Mouse (Mus musculus): ENCODE data around the gene Serpina10.
"Not testable (repeated sequence)": the region's sequence is repeated elsewhere in the genome, so short reads cannot be mapped to it uniquely, and the experiment has no call there.

The Serpina10 gene

DNA sequence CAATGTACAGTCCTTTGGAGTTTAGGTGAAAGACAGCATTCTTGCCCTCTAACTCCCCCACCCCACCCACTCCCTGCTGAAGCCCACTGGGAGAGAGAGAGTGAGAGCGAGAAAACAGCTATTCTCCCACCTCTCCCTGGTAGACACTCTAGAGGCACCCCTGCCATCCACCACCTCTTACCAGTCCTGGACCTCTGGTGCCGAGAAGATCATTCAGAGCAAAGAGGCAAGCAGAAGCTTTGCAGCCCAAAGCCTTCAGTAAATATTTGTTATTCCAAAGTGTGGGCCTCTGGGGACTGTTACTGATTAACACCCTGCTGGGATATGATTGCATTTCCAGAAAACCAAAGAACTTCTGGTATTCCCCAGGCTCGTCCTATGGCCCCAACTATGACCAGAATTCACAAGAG is at the start of gene Serpina10:
Gene Serpina10, minus strand, starts transcription at position 242 of the 410 bp plus-strand sequence.
- no peak for DNase-seq (ENCODE audit: low read depth, low spot score)

DNA sequence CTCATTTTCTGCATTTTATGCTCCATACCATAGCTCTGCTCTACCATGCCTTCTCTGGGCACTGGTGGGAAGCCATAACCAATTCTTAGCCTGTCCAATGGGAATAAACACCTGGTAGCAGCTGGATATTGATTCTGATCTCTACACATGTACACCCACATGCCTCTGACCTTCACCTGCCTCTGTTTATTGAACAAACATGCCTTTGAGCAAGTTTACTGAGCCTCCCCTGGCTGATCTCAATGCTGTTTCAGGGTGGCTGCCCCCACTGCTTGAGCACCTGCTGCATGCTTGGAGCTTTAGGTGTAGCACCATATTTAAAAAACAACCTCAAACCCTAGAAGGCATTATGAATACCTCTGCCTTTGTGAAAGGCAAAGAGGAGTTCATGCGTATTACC is 48.6 kb upstream of the Serpina10 start:
- not testable (repeated sequence) for DNase-seq (ENCODE audit: low read depth, low spot score)

DNA sequence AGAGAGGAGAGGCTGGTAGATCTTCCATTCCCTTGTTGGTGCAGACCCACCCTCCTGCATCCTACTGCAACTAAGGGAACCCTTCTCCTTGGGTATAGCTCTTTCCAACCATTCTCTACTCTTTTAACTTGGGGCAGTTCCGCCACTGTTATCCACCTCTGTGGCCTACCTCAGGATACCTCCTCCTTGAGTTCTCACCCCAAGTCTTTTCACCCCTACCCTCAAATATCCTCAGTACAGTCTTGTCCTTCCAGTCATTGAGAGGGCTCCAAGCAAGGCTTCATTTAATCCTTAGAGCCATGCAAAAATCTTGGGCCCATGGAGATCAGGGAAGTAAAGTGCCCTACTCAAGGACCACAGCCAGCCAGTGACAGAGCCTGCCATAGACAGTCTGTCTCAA is 44.8 kb upstream of the Serpina10 start, which contains the start of gene Serpina16:
Gene Serpina16, minus strand, starts transcription at position 101 of the 400 bp plus-strand sequence.
- DNase-seq (ENCODE audit: low read depth, low spot score) = no peak

DNA sequence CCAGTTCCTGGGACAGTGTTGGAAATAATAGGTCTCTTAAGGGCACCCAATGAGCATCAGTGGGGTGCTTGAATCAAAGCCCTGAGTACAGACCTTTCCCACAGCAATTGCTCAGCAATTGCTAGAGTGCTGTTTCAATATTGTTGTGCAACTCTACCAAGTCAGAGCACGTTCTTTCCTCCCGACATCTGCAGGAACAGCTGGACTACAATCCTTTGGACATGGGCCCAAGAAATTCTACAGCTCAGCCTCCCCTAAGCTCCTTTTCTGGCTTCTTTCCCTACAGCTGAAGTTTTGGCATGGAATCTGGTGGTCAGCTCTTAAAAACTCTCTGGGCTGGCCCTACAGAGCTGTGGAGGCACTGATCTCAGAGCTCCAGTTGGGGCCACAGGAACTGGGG is 41.9 kb upstream of the Serpina10 start:
- DNase-seq (ENCODE audit: low read depth, low spot score) = no peak

DNA sequence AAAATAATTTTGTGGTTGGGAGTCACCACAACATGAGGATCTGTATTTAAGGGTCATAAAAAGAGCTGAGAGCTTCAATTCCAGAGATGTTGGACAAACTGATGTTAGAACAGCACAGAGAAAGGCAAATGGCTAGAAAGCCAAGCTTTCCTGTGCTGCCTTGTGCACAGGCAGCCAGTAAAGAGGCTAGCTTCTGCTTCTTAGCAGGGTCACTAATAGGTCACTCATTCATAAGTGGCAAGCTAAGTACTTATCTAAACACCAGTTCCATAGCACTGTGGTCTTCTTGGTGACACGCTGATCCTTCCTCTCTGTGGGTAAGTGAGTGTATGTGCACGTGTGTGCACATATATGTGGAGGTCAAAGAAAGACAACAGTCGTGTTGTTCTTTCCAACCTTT is 40.2 kb upstream of the Serpina10 start:
- no peak for DNase-seq (ENCODE audit: low read depth, low spot score)

DNA sequence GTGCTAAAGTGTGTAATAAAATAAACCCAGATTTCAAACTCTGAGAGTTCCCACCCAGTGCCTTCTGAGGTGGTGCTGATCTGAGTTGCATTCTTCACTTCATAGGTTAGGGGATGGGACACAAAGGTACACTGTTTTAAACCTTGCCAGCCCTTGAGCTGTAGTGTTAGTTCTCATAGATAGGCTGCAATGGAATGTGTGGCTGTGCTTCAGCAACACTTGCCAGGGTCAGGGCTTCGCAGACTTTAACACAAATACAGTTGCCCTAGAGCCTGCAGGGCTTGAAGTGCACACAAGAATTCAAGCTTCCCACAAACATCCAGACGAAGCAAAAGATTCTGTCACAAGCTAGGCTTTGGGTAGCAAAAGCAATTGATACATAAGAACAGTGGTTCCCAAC is 39.7 kb upstream of the Serpina10 start:
- no peak for DNase-seq (ENCODE audit: low read depth, low spot score)

DNA sequence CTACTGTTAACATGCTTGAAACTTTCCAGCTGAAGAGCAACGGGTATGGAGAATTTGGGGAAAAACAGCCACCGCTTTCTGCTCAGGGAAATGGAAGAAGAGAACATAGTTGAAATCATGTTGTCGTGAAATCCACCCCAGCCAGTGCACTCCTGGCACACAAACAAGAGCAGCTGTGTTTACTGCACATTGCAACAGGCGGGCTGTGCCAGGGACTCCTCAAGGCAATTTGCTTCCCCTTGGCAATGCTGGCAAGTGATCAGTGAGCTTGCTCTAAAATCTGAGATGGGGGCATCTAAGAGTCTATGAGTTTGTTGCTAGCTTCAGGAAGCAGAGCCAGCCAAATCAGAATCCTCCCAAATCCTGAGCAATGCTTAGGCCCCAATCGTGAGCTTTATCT is 39.1 kb upstream of the Serpina10 start:
- no peak for DNase-seq (ENCODE audit: low read depth, low spot score)

DNA sequence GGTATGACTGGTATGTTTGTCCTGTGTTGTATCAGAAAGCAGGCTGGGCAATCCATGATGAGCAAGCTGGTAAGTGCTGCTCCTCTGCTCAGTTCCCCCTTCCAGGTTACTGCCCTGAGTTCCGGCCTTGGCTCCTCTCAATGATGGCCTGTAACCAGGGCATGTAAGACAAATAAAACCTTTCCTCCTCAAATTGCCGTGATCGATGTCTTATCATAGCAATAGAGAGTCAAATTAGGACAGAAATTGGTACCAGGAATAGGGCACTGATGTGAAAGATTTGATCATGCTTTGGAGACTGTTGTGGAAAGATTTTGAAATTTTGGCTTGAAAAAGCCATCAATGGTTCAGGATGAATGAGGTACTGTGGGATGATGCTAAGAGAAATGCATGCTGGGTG is 34.0 kb upstream of the Serpina10 start:
- DNase-seq (ENCODE audit: low read depth, low spot score) = no peak

DNA sequence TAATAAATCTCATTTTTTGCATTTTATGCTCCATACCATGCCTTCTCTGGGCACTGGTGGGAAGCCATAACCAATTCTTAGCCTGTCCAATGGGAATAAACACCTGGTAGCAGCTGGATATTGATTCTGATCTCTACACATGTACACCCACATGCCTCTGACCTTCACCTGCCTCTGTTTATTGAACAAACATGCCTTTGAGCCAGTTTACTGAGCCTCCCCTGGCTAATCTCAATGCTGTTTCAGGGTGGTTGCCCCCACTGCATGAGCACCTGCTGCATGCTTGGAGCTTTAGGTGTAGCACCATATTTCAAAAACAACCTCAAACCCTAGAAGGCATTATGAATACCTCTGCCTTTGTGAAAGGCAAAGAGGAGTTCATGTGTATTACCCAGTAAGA is 30.8 kb upstream of the Serpina10 start:
- not testable (repeated sequence) for DNase-seq (ENCODE audit: low read depth, low spot score)

DNA sequence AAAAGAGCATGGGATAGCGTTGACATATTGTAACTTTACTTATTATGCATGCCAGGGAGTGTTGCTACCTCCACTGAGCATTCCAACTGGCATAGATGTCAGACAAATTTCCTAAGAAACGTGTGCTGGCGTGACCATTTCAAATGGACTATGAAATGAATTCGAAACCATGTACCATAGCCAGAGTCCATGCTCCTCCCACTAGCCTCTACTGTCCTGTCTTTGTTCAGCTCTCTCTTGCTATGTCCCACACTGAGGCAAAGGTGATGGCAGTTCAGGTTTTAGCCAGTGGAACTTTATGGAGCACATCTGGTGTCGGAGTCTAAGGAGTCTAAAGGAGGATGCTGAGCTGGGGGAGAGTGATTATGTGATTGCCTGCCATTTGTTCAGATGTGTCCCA is 28.8 kb upstream of the Serpina10 start:
- no peak for DNase-seq (ENCODE audit: low read depth, low spot score)

DNA sequence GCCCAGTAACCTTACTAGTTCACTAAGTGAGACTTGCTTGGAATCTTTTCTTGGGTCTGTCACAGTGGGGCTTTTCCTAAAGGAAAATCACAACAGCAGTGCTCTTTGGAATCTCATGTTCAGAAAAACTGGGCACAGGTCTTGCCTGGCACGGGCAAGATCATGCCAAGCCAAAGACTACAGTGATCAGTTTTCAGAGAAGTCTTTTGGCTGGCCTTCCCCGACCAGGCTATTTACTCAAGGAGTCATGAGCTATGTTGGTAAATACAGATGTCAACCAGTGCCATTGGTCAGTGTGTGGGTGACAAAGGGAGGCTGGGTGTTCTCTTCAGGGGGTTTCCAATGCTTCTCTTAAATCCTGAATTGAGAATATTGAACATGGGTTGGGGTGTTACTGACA is 27.9 kb upstream of the Serpina10 start:
- no peak for DNase-seq (ENCODE audit: low read depth, low spot score)

DNA sequence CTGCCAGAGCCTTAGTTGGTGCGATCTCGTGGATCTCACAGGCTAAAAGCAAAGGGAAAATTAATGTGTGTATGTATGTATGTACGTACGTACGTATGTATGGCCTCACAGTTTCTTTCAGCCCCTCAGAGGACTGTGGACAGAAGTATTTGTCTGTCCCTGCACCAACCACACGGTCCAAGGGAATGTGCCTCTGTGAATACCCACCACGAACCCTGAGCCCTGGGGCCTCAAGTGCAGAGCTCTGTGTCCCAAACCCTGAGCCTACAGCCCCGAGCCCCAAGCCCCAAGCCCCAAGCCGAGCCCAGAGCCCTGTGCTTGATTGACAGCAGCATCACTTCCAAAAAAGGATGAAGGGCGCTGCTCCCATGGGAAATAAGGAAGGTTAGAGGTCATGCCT is 26.7 kb upstream of the Serpina10 start:
- DNase-seq (ENCODE audit: low read depth, low spot score) = no peak

DNA sequence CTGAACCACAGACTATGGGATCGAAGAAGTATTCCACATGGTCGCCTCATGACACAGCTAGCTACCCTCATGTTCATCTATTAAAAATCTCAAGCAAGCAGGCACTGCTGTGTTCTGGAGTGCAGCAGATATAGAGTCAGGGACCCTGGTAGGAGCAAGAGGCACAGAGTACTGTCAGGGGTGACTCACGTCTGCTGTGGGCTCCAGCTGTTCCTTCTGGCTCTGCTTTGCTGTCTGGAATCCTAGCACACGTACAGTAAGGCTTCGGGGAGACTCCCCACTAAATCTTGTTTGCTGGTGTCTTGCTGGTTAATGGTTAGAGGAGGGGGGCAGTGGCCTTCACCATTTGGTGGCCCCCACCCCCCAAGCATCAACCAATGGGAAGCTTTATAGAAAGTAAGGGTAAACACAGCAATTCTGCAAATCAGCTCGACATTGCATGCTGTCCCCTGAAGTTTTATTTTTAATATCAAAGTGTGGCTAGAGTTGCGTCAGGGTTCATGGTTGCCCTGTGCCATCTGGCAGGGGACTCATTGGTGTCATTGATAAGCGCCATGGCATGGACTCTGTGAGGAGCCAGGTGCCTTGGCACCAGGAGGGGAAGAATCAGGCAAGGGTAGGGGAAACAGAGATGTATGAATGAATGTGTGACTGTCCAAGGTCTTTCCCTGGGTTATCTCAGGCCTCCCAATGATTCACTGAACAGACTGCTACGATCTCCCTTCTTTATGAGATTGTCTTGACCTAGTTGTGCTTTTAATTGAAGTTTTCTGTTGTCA is 25.8 kb upstream of the Serpina10 start, which contains the start of gene Serpina6:
Gene Serpina6, minus strand, starts transcription at position 365 of the 779 bp plus-strand sequence.
- no peak for DNase-seq (ENCODE audit: low read depth, low spot score)

DNA sequence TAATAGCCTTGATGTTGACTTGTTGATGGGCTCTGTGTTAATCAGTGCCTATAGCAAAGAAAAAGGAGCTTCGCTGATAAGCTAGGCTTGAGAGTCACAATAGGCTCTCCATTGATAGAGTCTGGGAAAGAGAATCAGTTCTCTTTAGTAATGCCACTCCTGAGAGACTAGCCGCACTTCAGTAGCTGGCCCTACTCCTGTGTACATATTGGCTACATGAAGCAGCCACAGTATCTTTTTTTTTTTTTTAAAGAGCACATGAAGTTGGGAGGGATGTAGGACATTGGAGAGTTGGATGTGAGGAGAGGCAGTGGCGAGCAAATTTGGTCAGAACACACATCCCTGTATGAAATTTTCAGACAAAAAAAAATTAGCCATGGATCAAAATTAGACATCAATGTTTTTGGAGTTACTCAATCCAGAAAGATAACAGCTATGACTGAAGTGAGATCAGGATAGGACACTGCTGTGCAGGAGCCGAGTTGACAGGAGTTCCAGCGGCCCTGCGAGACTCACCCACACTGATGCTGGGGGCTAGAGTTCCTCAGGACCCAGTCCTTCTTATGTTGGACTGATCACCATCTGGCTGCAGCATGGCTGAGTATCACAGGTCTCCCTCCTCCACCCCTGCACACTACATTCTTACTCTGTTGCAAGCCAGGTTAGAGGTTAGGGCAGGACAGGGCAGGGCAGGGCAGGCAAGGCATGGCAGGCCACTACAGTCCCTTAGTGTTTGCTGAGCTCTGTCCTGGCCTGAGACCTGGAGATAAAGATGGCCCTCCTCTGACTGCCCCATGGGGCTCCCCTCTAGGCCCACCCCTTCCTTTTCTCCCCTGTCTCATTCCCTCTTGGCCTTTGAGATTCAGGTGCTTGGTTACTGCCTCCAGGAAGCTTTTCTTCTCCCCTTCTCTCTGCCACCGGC is 24.1 kb upstream of the Serpina10 start:
- no peak for DNase-seq (ENCODE audit: low read depth, low spot score)

DNA sequence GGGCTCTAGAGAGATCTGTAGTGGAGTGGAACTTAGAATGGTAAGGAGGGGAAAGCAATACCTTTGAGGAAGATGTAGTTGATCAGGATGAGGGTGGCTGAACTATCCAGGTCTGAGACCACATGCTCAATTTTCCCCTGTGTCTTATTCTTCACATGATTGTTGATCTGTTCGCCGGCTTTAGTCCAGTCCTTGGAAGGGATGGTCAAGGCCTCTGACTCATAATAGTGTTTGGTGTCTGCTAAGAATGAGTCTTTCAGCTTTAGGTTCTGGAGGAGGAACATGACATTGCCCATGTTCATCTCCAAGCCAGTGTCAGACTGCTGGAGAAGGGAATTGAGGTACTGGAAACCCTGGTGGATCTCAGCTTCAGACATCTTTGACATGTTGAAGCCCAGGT is 22.6 kb upstream of the Serpina10 start:
- DNase-seq (ENCODE audit: low read depth, low spot score) = no peak

DNA sequence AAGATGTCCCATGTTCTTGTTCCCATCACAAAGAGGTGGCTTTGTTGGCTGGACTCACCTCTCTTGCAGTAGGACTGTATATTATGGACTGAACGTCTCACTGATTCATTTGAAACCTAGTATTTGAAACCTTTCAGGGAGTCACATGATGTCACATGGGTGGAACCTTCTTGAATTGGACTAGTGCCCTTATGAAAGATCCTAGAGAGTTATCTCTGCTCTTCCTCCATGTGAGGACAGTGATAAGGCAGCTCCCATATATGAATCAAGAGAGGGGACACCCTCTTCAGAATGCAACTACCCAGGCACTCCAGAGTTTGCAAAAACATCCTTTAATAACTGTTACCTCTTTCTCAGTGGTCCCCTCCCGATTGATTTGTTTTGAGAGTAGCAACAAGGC is 15.1 kb upstream of the Serpina10 start:
- DNase-seq (ENCODE audit: low read depth, low spot score) = no peak

DNA sequence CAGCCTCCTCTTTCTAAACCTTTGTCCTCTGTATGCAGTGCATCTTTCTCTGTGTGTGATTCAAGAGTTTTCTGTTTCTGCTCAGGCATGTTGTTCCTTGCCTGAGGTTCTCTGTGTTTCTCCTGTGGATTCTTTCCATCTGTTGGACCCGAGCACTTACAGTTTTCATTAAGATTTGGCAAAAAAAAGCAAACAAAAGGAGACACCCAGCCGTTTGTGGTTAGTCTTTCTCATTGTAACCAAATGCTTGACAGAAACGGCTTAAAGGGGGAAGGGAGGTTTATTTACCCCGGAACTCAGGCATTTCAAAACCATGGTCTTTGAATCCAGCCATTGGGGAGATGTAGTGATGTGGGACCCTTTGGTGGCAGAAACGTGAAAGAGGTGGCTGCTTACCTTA is 13.4 kb upstream of the Serpina10 start:
- no peak for DNase-seq (ENCODE audit: low read depth, low spot score)

DNA sequence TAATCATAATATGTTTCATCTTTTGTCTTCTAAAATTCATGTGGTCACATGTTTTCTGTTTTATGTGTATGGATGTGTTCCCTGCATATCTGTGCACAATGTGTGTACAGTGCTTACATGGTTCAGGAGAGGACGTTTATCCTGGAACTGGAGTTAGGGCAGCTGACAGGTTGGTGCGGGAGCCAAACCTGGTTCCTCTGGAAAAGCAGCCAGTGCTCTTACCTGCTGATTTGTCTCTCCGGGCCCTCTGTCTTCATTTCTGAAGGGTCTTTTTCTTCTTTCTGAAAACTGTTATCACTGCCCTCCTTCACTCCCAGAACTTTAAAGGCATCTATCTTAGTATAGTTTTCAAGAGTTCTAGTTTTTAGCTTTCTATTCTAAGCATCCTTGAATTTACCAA is 12.6 kb upstream of the Serpina10 start:
- DNase-seq (ENCODE audit: low read depth, low spot score) = no peak

DNA sequence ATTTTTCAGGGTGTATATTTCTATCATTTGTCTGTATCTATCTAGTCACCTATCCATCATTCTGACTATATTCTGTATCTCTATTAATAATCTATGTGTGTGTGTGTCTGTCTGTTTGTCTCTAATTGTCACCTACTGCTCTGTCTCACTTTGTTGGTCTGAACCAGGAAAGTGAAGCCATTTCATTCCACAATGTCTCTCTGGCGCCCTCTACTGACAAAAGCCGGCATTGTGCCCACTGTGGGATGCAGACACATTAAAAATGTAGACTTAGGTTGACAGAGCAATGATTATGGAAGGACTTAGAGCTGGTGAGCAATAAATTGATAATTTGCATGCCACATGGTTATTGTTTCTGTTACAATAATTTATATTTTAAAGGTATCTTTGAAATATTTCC is 12.1 kb upstream of the Serpina10 start:
- peak; percentile 33 for DNase-seq (ENCODE audit: low read depth, low spot score)

DNA sequence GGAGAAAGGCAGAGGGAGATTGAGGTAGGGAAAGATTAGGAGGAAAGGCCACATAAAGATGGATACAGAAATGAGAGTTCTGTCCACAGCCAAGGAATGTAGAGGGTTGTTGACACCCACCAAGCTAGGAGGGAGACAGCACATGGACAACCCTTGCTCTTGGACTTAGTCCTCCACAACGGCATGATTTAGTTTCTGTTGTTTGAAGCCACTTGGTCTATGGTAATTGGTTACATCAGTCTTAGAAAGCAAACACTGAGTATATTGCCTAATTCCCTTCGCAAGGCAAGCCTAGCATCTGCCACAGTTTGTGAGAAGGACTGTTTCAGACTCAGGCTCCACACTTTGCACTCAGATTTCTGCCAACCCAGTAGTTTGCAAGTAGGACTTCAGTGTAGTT is 4.6 kb upstream of the Serpina10 start:
- no peak for DNase-seq (ENCODE audit: low read depth, low spot score)

DNA sequence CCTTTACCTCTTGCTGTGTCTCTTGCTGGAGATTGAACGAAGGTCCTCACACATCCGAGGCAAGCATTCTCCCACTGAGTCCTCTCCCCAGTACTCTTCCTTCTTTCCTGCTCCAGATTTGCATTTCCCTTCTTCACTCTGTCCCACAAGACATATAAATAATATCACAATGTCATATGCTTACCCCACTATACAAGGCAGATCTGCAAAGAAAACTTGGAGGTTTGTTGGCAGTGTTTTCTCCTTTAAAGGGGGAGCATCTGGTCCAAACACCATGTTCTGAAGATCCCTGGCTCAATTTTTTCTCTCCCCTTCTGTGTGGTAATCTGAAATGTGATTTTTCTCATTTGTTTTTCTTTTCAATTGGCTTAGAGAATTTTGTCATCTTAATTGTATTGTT is 3.2 kb upstream of the Serpina10 start:
- no peak for DNase-seq (ENCODE audit: low read depth, low spot score)

DNA sequence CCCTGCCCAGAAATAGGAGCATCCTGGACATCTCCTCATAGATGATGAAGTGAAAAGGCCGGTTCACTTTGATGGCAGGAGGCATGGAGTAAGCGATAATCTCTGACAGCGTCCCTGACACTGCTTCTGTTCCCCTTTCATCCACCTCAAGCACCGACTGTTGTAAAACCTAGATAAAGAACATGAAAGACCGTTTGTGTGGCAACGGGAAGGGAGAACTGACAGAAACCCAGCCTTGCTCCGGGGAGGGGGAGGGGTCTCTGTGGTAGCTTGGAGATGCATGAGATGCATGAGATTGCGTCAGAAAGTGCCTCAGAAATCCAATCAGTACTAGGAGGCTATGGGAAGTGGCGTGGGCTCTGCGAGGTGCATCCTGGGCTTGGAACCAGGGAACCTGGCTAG is 14.4 kb downstream of the Serpina10 start:
- DNase-seq (ENCODE audit: low read depth, low spot score) = no peak

DNA sequence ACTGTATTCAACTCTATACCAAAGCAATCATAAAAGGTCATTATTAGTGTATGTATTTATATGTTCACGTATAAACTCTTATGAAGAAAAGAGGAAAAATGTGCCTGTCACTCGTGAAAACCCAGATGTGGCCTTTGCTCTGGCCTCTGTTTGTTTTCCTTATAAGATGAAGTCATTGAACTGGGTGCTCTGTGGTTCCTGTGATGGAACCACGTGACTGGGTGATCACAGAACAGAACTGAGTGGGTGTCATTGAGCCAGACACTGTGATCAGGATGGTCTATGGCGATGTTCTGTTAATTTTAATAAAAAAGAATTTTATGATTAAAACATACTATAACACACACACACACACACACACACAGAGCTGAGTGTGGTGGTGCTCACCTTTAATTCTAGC is 15.5 kb downstream of the Serpina10 start:
- DNase-seq (ENCODE audit: low read depth, low spot score) = no peak

Measured in retina, adult 2 months (tissue).